Mouse (Mus musculus) brown adipose tissue, adult 24 weeks (tissue): ENCODE results near the gene Rtp2. TPM values are rescaled to one million over a fixed set of nuclear protein-coding genes. Genes with fewer than 3 reads are reported as not detected.

Experiments
- H3K27ac ChIP-seq: fragments of 200-500 bp; replicated peaks from 2 replicates; pipeline ENCODE4 v1.5.1; 2012; ENCODE audit warnings: low read depth, mild to moderate bottlenecking, low read length
- H3K4me1 ChIP-seq: fragments of 200-500 bp; 2 replicates; pipeline ENCODE4 v1.6.1; 2012; ENCODE audit warnings: low read length, mixed read lengths; ENCODE audit not compliant: control insufficient read depth, insufficient read depth, insufficient read length
- H3K4me3 ChIP-seq: fragments of 200-500 bp; 2 replicates; pipeline ENCODE4 v1.5.1; 2012; ENCODE audit warnings: low read depth, mild to moderate bottlenecking, low read length, moderate library complexity; ENCODE audit not compliant: insufficient read depth
- polyA plus RNA-seq: library from polyadenylated mRNA; stranded (reverse); fragments of >200 nt; gene quantifications from 2 replicates; pipeline ENCODE4 v1.2.4, GENCODE M21; 2012; ENCODE audit not compliant: missing spikeins, insufficient read depth, insufficient read length

Rtp2 gene
- not detected in 2 replicates for polyA plus RNA-seq

- Histone ChIP-seq H3K27ac (no peak within 1 kb of the TSS), H3K4me1 (no peaks in the 10 kb centered on the region), H3K4me3 (no peak within 1 kb of the TSS)
Measured at GRCm38 (mm10) chr16:23932294-23932693, at the start of gene Rtp2. Rtp2 (minus strand) TSS chr16:23932394.

- Histone ChIP-seq H3K27ac (peak overlapping the region; percentile 93), H3K4me3 (peak overlapping the region; percentile 39), H3K4me1 (peaks cover 6% of the 10 kb centered on the region; the same call in 1 of the 2 replicates)
Measured at GRCm38 (mm10) chr16:23980991-23981720, 49.0 kb upstream of the Rtp2 start.

- Histone ChIP-seq H3K27ac (peak overlapping the region; percentile 93), H3K4me1 (peaks cover 6% of the 10 kb centered on the region; the same call in 1 of the 2 replicates), H3K4me3 (peak overlapping the region; percentile 39)
Measured at GRCm38 (mm10) chr16:23980201-23980870, 48.1 kb upstream of the Rtp2 start.

- Histone ChIP-seq H3K4me3 (0 out of 2 replicates have a peak overlapping the region, but pooled peaks have one; percentile 12), H3K27ac (peak overlapping the region; percentile 93), H3K4me1 (peaks cover 6% of the 10 kb centered on the region; the same call in 1 of the 2 replicates)
Measured at GRCm38 (mm10) chr16:23979446-23979845, 47.3 kb upstream of the Rtp2 start.

GRCm38 (mm10) chr16:23978495-23978894 is 46.3 kb upstream of the Rtp2 start:
- peaks cover 6% of the 10 kb centered on the region; the same call in 1 of the 2 replicates for H3K4me1 ChIP-seq
- peak overlapping the region; percentile 67 for H3K27ac ChIP-seq
- no peak overlapping the region for H3K4me3 ChIP-seq

- H3K4me1 ChIP-seq, result peaks cover 6% of the 10 kb centered on the region; the same call in 1 of the 2 replicates
- H3K4me3 ChIP-seq, result no peak overlapping the region
- peak overlapping the region; percentile 41 for H3K27ac ChIP-seq
Measured at GRCm38 (mm10) chr16:23977732-23978131, 45.5 kb upstream of the Rtp2 start.

GRCm38 (mm10) chr16:23976196-23976595 is 44.0 kb upstream of the Rtp2 start:
- no peak overlapping the region for H3K4me3 ChIP-seq
- peak overlapping the region; percentile 52 for H3K27ac ChIP-seq

GRCm38 (mm10) chr16:23973635-23974367 is 41.6 kb upstream of the Rtp2 start:
- no peak overlapping the region for H3K4me3 ChIP-seq
- peak overlapping the region; percentile 26; the same call in 1 of the 2 replicates for H3K27ac ChIP-seq
- peaks cover 4% of the 10 kb centered on the region; the same call in 1 of the 2 replicates for H3K4me1 ChIP-seq

More at GRCm38 (mm10) chr16:23976196-23976595, 44.0 kb upstream of the Rtp2 start:
- H3K4me1 ChIP-seq, result peaks cover 6% of the 10 kb centered on the region; the same call in 1 of the 2 replicates

GRCm38 (mm10) chr16:23972901-23973300 is 40.7 kb upstream of the Rtp2 start:
- Histone ChIP-seq H3K27ac (no peak overlapping the region), H3K4me3 (no peak overlapping the region), H3K4me1 (peaks cover 4% of the 10 kb centered on the region; the same call in 1 of the 2 replicates)

GRCm38 (mm10) chr16:23972126-23972740 is 40.0 kb upstream of the Rtp2 start:
- Histone ChIP-seq H3K4me1 (peaks cover under 1% of the 10 kb centered on the region; the same call in 1 of the 2 replicates), H3K4me3 (no peak overlapping the region), H3K27ac (no peak overlapping the region)

GRCm38 (mm10) chr16:23969919-23970318 is 37.7 kb upstream of the Rtp2 start:
- H3K4me3 ChIP-seq, result no peak overlapping the region
- no peak overlapping the region for H3K27ac ChIP-seq
- peaks cover under 1% of the 10 kb centered on the region; the same call in 1 of the 2 replicates for H3K4me1 ChIP-seq

- Histone ChIP-seq H3K4me3 (no peak overlapping the region), H3K27ac (no peak overlapping the region), H3K4me1 (peaks cover 3% of the 10 kb centered on the region; the same call in 1 of the 2 replicates)
Measured at GRCm38 (mm10) chr16:23968888-23969287, 36.7 kb upstream of the Rtp2 start.

- H3K27ac ChIP-seq, result no peak overlapping the region
- H3K4me3 ChIP-seq, result no peak overlapping the region
- H3K4me1 ChIP-seq, result peaks cover 3% of the 10 kb centered on the region; the same call in 1 of the 2 replicates
Measured at GRCm38 (mm10) chr16:23967301-23967700, 35.1 kb upstream of the Rtp2 start.

GRCm38 (mm10) chr16:23966066-23966465 is 33.9 kb upstream of the Rtp2 start:
- H3K27ac ChIP-seq, result no peak overlapping the region

More at GRCm38 (mm10) chr16:23966066-23966465, 33.9 kb upstream of the Rtp2 start:
- peaks cover 3% of the 10 kb centered on the region; the same call in 1 of the 2 replicates for H3K4me1 ChIP-seq
- no peak overlapping the region for H3K4me3 ChIP-seq
